Mouse (Mus musculus) midbrain, embryonic 11.5 days (tissue): ENCODE data around the gene Wdr54. TPM values are rescaled to one million over a fixed set of nuclear protein-coding genes. Genes with fewer than 3 reads are reported as not detected.

Experiments
- ATAC-seq: fragments of 200-750 bp; cut with Nextera tagmentation; 2 replicates; pipeline ENCODE4 v1.8.0; 2017; ENCODE audit warnings: moderate TSS enrichment, moderate library complexity; ENCODE audit not compliant: low FRiP score
- DNase-seq: peaks from one replicate; pipeline ENCODE4 v3.0.0; 2015; ENCODE audit warnings: low spot score; ENCODE audit errors: missing footprints
- H3K27ac ChIP-seq: fragments of 300-500 bp; sonication (generic); 2 replicates; pipeline ENCODE4 v1.5.1; 2014; ENCODE audit warnings: low read depth, low read length
- H3K27me3 ChIP-seq: fragments of 300-500 bp; sonication (generic); 2 replicates; pipeline ENCODE4 v1.6.1; 2014; ENCODE audit warnings: mild to moderate bottlenecking, low read length, moderate library complexity, mixed read lengths; ENCODE audit not compliant: control insufficient read depth, insufficient read depth
- H3K36me3 ChIP-seq: fragments of 300-500 bp; sonication (generic); 2 replicates; pipeline ENCODE4 v1.6.1; 2014; ENCODE audit warnings: mild to moderate bottlenecking, low read length, moderate library complexity, mixed read lengths; ENCODE audit not compliant: control insufficient read depth, insufficient read depth
- H3K4me1 ChIP-seq: fragments of 300-500 bp; sonication (generic); 2 replicates; pipeline ENCODE4 v1.6.1; 2014; ENCODE audit warnings: low read length; ENCODE audit not compliant: control insufficient read depth, insufficient read depth
- H3K4me2 ChIP-seq: fragments of 300-500 bp; sonication (generic); 2 replicates; pipeline ENCODE4 v1.6.1; 2014; ENCODE audit warnings: mild to moderate bottlenecking, moderate library complexity
- H3K4me3 ChIP-seq: fragments of 300-500 bp; sonication (generic); 2 replicates; pipeline ENCODE4 v1.5.1; 2014; ENCODE audit warnings: low read depth, low read length
- H3K9ac ChIP-seq: fragments of 300-500 bp; sonication (generic); 2 replicates; pipeline ENCODE4 v1.6.1; 2014; ENCODE audit warnings: low read length
- H3K9me3 ChIP-seq: fragments of 300-500 bp; sonication (generic); 2 replicates; pipeline ENCODE4 v1.6.1; 2016; ENCODE audit warnings: low read length; ENCODE audit not compliant: control insufficient read depth
- WGBS: fragments of 180-500 bp; shearing (Covaris S2); extraction: QIAGEN DNeasy Blood & Tissue Kit; methylation state at CpG from one replicate; pipeline ENCODE4 v1.1.7; 2014; 5-methylcytosine and 5-hydroxymethylcytosine counted together
- polyA plus RNA-seq: library from polyadenylated mRNA; unstranded; fragments of >200 nt; fragmentation: Nextera tagmentation; extraction: Ambion mirVana; gene quantifications from 2 replicates; pipeline ENCODE4 v1.2.1, GENCODE M21; 2014

Wdr54 gene
- polyA plus RNA-seq, 1 experiment from 2014 or later = 13.7 TPM

- no peak for DNase-seq
- no peak overlapping the region for H3K4me3 ChIP-seq
- H3K36me3 ChIP-seq = no peaks in the 10 kb centered on the region
- no peak for ATAC-seq
- no peak overlapping the region for H3K9ac ChIP-seq
- WGBS = 86% methylated on average over 6 of the region's 6 CpGs
- peaks cover 13% of the 10 kb centered on the region for H3K4me1 ChIP-seq
- H3K27me3 ChIP-seq = no peaks in the 10 kb centered on the region
- no peaks in the 10 kb centered on the region for H3K9me3 ChIP-seq
- peak overlapping the region; percentile 42; the same call in 1 of the 2 replicates for H3K4me2 ChIP-seq
- no peak overlapping the region for H3K27ac ChIP-seq
Measured at GRCm38 (mm10) chr6:83180605-83181004, 24.4 kb upstream of the Wdr54 start.

GRCm38 (mm10) chr6:83179390-83180117 is 23.4 kb upstream of the Wdr54 start:
- H3K9me3 ChIP-seq = no peaks in the 10 kb centered on the region
- 8% methylated on average over 12 of the region's 12 CpGs for WGBS
- peak overlapping the region; percentile 42 for H3K4me2 ChIP-seq
- H3K36me3 ChIP-seq = no peaks in the 10 kb centered on the region
- H3K9ac ChIP-seq = peak overlapping the region; percentile 47
- peak overlapping the region; percentile 27 for H3K4me3 ChIP-seq
- H3K4me1 ChIP-seq = peaks cover 10% of the 10 kb centered on the region
- no peak overlapping the region for H3K27ac ChIP-seq
- no peaks in the 10 kb centered on the region for H3K27me3 ChIP-seq
- ATAC-seq = peak; percentile 80
- DNase-seq = peak; percentile 91

GRCm38 (mm10) chr6:83175996-83176395 is 19.8 kb upstream of the Wdr54 start:
- Histone ChIP-seq H3K4me3 (no peak overlapping the region), H3K27me3 (no peaks in the 10 kb centered on the region), H3K4me2 (no peak overlapping the region), H3K27ac (no peak overlapping the region), H3K4me1 (peaks cover 10% of the 10 kb centered on the region), H3K9ac (no peak overlapping the region), H3K36me3 (no peaks in the 10 kb centered on the region), H3K9me3 (no peaks in the 10 kb centered on the region)
- WGBS = 89% methylated on average over 8 of the region's 8 CpGs
- DNase-seq (no peak), ATAC-seq (no peak)

GRCm38 (mm10) chr6:83172240-83172920 is 16.2 kb upstream of the Wdr54 start:
- Histone ChIP-seq H3K9me3 (no peaks in the 10 kb centered on the region), H3K36me3 (no peaks in the 10 kb centered on the region), H3K9ac (no peak overlapping the region), H3K4me2 (no peak overlapping the region), H3K4me1 (no peaks in the 10 kb centered on the region), H3K27me3 (no peaks in the 10 kb centered on the region), H3K4me3 (no peak overlapping the region), H3K27ac (no peak overlapping the region)
- ATAC-seq (peak; percentile 14; the same call in 1 of the 2 replicates), DNase-seq (no peak)
- WGBS = 60% methylated on average over 9 of the region's 9 CpGs

- Histone ChIP-seq H3K9ac (no peak overlapping the region), H3K36me3 (no peaks in the 10 kb centered on the region), H3K4me2 (no peak overlapping the region), H3K4me3 (no peak overlapping the region), H3K27me3 (no peaks in the 10 kb centered on the region), H3K9me3 (no peaks in the 10 kb centered on the region), H3K4me1 (peaks cover 6% of the 10 kb centered on the region), H3K27ac (no peak overlapping the region)
- 82% methylated on average over 5 of the region's 5 CpGs for WGBS
- DNase-seq (no peak), ATAC-seq (no peak)
Measured at GRCm38 (mm10) chr6:83171063-83171462, 14.9 kb upstream of the Wdr54 start.

GRCm38 (mm10) chr6:83169872-83170271 is 13.7 kb upstream of the Wdr54 start:
- ATAC-seq (no peak), DNase-seq (no peak)
- no peak overlapping the region for H3K4me3 ChIP-seq
- WGBS = 83% methylated on average over 5 of the region's 5 CpGs
- H3K36me3 ChIP-seq = no peaks in the 10 kb centered on the region
- no peak overlapping the region for H3K27ac ChIP-seq
- no peak overlapping the region for H3K4me2 ChIP-seq
- no peaks in the 10 kb centered on the region for H3K27me3 ChIP-seq
- H3K9me3 ChIP-seq = no peaks in the 10 kb centered on the region
- H3K4me1 ChIP-seq = peaks cover 10% of the 10 kb centered on the region
- H3K9ac ChIP-seq = no peak overlapping the region

GRCm38 (mm10) chr6:83166243-83166630 is 10.0 kb upstream of the Wdr54 start:
- no peaks in the 10 kb centered on the region for H3K9me3 ChIP-seq
- H3K4me3 ChIP-seq = peak overlapping the region; percentile 83
- no peak for DNase-seq
- H3K4me1 ChIP-seq = peaks cover 20% of the 10 kb centered on the region
- peak overlapping the region; percentile 88 for H3K4me2 ChIP-seq
- WGBS = under 1% methylated on average over 12 of the region's 12 CpGs
- no peak overlapping the region for H3K27ac ChIP-seq
- H3K27me3 ChIP-seq = peaks cover 17% of the 10 kb centered on the region
- ATAC-seq = no peak; the same call in 1 of the 2 replicates
- peak overlapping the region; percentile 84 for H3K9ac ChIP-seq
- H3K36me3 ChIP-seq = no peaks in the 10 kb centered on the region

GRCm38 (mm10) chr6:83165607-83166242 is 9.5 kb upstream of the Wdr54 start, which contains the start of gene Dctn1:
Dctn1 (plus strand) TSS chr6:83165920.
- under 1% methylated on average over 58 of the region's 58 CpGs for WGBS
- H3K4me2 ChIP-seq = peak within 1 kb of the TSS; percentile 88
- peak within 1 kb of the TSS; percentile 72 for H3K27ac ChIP-seq
- H3K27me3 ChIP-seq = peaks cover 22% of the 10 kb centered on the region
- H3K4me1 ChIP-seq = peaks cover 20% of the 10 kb centered on the region
- no peaks in the 10 kb centered on the region for H3K36me3 ChIP-seq
- peak; percentile 99 for DNase-seq
- peak within 1 kb of the TSS; percentile 84 for H3K9ac ChIP-seq
- peak within 1 kb of the TSS; percentile 83 for H3K4me3 ChIP-seq
- ATAC-seq = peak; percentile 88
- no peaks in the 10 kb centered on the region for H3K9me3 ChIP-seq
